Mouse (Mus musculus): ENCODE measurements around the gene Adrb1. TPM values are rescaled to one million over a fixed set of nuclear protein-coding genes. Genes with fewer than 3 reads are reported as not detected.

The Adrb1 gene
- polyA plus RNA-seq, 1 experiment: 0.60 TPM

GRCm38 (mm10) chr19:56679213-56679965 lies 42.6 kb upstream of the Adrb1 start:
- Histone ChIP-seq H3ac (ENCODE audit: control insufficient read depth, insufficient read length) (no peak overlapping the region), H3K4me2 (ENCODE audit: low read depth) (no peak overlapping the region), H3K79me2 (ENCODE audit: control insufficient read depth, insufficient read depth) (no peaks in the 10 kb centered on the region), H3K27me3 (ENCODE audit: control insufficient read depth, insufficient read depth, insufficient read length) (no peaks in the 10 kb centered on the region), H3K36me3 (ENCODE audit: control insufficient read depth, insufficient read depth) (no peaks in the 10 kb centered on the region), H3K4me3 (no peak overlapping the region)
- TF ChIP-seq TCF12 (IDR thresholded peaks at IDR 0.05; ENCODE audit: insufficient read depth, poor library complexity, severe bottlenecking) (no peak), POLR2AphosphoS2 (IDR thresholded peaks at IDR 0.05; ENCODE audit: insufficient read length, low read depth) (no peak), REST (IDR thresholded peaks at IDR 0.05; ENCODE audit: insufficient read depth, insufficient read length) (no peak), POLR2A (IDR thresholded peaks at IDR 0.05; ENCODE audit: insufficient read length, low read depth) (no peak)

GRCm38 (mm10) chr19:56679992-56680391 lies 42.0 kb upstream of the Adrb1 start:
- Histone ChIP-seq H3K36me3 (ENCODE audit: control insufficient read depth, insufficient read depth) (no peaks in the 10 kb centered on the region), H3K27me3 (ENCODE audit: control insufficient read depth, insufficient read depth, insufficient read length) (no peaks in the 10 kb centered on the region), H3K4me3 (no peak overlapping the region), H3ac (ENCODE audit: control insufficient read depth, insufficient read length) (no peak overlapping the region), H3K79me2 (ENCODE audit: control insufficient read depth, insufficient read depth) (no peaks in the 10 kb centered on the region), H3K4me2 (ENCODE audit: low read depth) (no peak overlapping the region)
- no peak for TF ChIP-seq TCF12 (IDR thresholded peaks at IDR 0.05; ENCODE audit: insufficient read depth, poor library complexity, severe bottlenecking)
- TF ChIP-seq CEBPB (IDR thresholded peaks at IDR 0.05; ENCODE audit: insufficient read depth, poor library complexity, severe bottlenecking): no peak
- TF ChIP-seq MAX (IDR thresholded peaks at IDR 0.05; ENCODE audit: low read depth): no peak
- no peak for TF ChIP-seq TCF3 (IDR thresholded peaks at IDR 0.05; ENCODE audit: insufficient read length, low read depth)
- no peak for TF ChIP-seq MYOG (IDR thresholded peaks at IDR 0.05; ENCODE audit: control insufficient read depth in 1 of 3, insufficient read depth in 1 of 3, insufficient read length in 2 of 3, low read depth in 2 of 3)
- no peak for TF ChIP-seq E2F4 (IDR thresholded peaks at IDR 0.05; ENCODE audit: insufficient read depth)
- no peak for TF ChIP-seq REST (IDR thresholded peaks at IDR 0.05; ENCODE audit: insufficient read depth, insufficient read length)
- no peak for TF ChIP-seq SRF (IDR thresholded peaks at IDR 0.05; ENCODE audit: control insufficient read depth, insufficient read length, low read depth)
- no peak for TF ChIP-seq MYOD1 (IDR thresholded peaks at IDR 0.05; ENCODE audit: control insufficient read depth in 1 of 3, insufficient read length in 2 of 3, low read depth in 2 of 3)
- TF ChIP-seq USF1 (IDR thresholded peaks at IDR 0.05; ENCODE audit: low read depth): no peak
- no peak for TF ChIP-seq POLR2A (IDR thresholded peaks at IDR 0.05; ENCODE audit: insufficient read length, low read depth)
- TF ChIP-seq POLR2AphosphoS2 (IDR thresholded peaks at IDR 0.05; ENCODE audit: insufficient read length, low read depth): no peak

GRCm38 (mm10) chr19:56682297-56682696 lies 39.7 kb upstream of the Adrb1 start:
- Histone ChIP-seq H3ac (ENCODE audit: control insufficient read depth, insufficient read length) (no peak overlapping the region), H3K4me3 (no peak overlapping the region), H3K36me3 (ENCODE audit: control insufficient read depth, insufficient read depth) (no peaks in the 10 kb centered on the region), H3K79me2 (ENCODE audit: control insufficient read depth, insufficient read depth) (no peaks in the 10 kb centered on the region), H3K27me3 (ENCODE audit: control insufficient read depth, insufficient read depth, insufficient read length) (no peaks in the 10 kb centered on the region), H3K4me2 (ENCODE audit: low read depth) (no peak overlapping the region)
- no peak for TF ChIP-seq MYOD1 (IDR thresholded peaks at IDR 0.05; ENCODE audit: control insufficient read depth in 1 of 3, insufficient read length in 2 of 3, low read depth in 2 of 3)

GRCm38 (mm10) chr19:56682843-56683242 lies 39.2 kb upstream of the Adrb1 start:
- H3K27me3 ChIP-seq (ENCODE audit: control insufficient read depth, insufficient read depth, insufficient read length): no peaks in the 10 kb centered on the region
- TF ChIP-seq USF1 (IDR thresholded peaks at IDR 0.05; ENCODE audit: low read depth) (no peak), POLR2A (IDR thresholded peaks at IDR 0.05; ENCODE audit: insufficient read length, low read depth) (no peak), TCF3 (IDR thresholded peaks at IDR 0.05; ENCODE audit: insufficient read length, low read depth) (no peak), E2F4 (IDR thresholded peaks at IDR 0.05; ENCODE audit: insufficient read depth) (no peak), SRF (IDR thresholded peaks at IDR 0.05; ENCODE audit: control insufficient read depth, insufficient read length, low read depth) (no peak), MAX (IDR thresholded peaks at IDR 0.05; ENCODE audit: low read depth) (no peak), REST (IDR thresholded peaks at IDR 0.05; ENCODE audit: insufficient read depth, insufficient read length) (no peak)

GRCm38 (mm10) chr19:56685515-56685914 lies 36.5 kb upstream of the Adrb1 start:
- Histone ChIP-seq H3K4me3 (no peak overlapping the region), H3K4me2 (ENCODE audit: low read depth) (no peak overlapping the region), H3K27me3 (ENCODE audit: control insufficient read depth, insufficient read depth, insufficient read length) (no peaks in the 10 kb centered on the region), H3ac (ENCODE audit: control insufficient read depth, insufficient read length) (no peak overlapping the region), H3K79me2 (ENCODE audit: control insufficient read depth, insufficient read depth) (no peaks in the 10 kb centered on the region), H3K36me3 (ENCODE audit: control insufficient read depth, insufficient read depth) (no peaks in the 10 kb centered on the region)
- no peak for TF ChIP-seq E2F4 (IDR thresholded peaks at IDR 0.05; ENCODE audit: insufficient read depth)

More at GRCm38 (mm10) chr19:56682843-56683242, 39.2 kb upstream of the Adrb1 start:
- Histone ChIP-seq H3K4me2 (ENCODE audit: low read depth) (peak overlapping the region; percentile 27), H3K4me3 (no peak overlapping the region), H3K36me3 (ENCODE audit: control insufficient read depth, insufficient read depth) (no peaks in the 10 kb centered on the region), H3K79me2 (ENCODE audit: control insufficient read depth, insufficient read depth) (no peaks in the 10 kb centered on the region), H3ac (ENCODE audit: control insufficient read depth, insufficient read length) (no peak overlapping the region)

GRCm38 (mm10) chr19:56686218-56686617 lies 35.8 kb upstream of the Adrb1 start:
- no peak overlapping the region for H3K4me2 ChIP-seq (ENCODE audit: low read depth)
- no peak for TF ChIP-seq MYOD1 (IDR thresholded peaks at IDR 0.05; ENCODE audit: control insufficient read depth in 1 of 3, insufficient read length in 2 of 3, low read depth in 2 of 3)
- TF ChIP-seq POLR2A (IDR thresholded peaks at IDR 0.05; ENCODE audit: insufficient read length, low read depth): no peak
- no peak for TF ChIP-seq POLR2AphosphoS2 (IDR thresholded peaks at IDR 0.05; ENCODE audit: insufficient read length, low read depth)
- TF ChIP-seq TCF12 (IDR thresholded peaks at IDR 0.05; ENCODE audit: insufficient read depth, poor library complexity, severe bottlenecking): no peak
- TF ChIP-seq SRF (IDR thresholded peaks at IDR 0.05; ENCODE audit: control insufficient read depth, insufficient read length, low read depth): no peak
- no peak for TF ChIP-seq MAX (IDR thresholded peaks at IDR 0.05; ENCODE audit: low read depth)
- TF ChIP-seq E2F4 (IDR thresholded peaks at IDR 0.05; ENCODE audit: insufficient read depth): no peak
- TF ChIP-seq USF1 (IDR thresholded peaks at IDR 0.05; ENCODE audit: low read depth): no peak
- no peak for TF ChIP-seq CEBPB (IDR thresholded peaks at IDR 0.05; ENCODE audit: insufficient read depth, poor library complexity, severe bottlenecking)
- TF ChIP-seq TCF3 (IDR thresholded peaks at IDR 0.05; ENCODE audit: insufficient read length, low read depth): no peak
- no peak for TF ChIP-seq MYOG (IDR thresholded peaks at IDR 0.05; ENCODE audit: control insufficient read depth in 1 of 3, insufficient read depth in 1 of 3, insufficient read length in 2 of 3, low read depth in 2 of 3)
- no peak for TF ChIP-seq REST (IDR thresholded peaks at IDR 0.05; ENCODE audit: insufficient read depth, insufficient read length)
- H3ac ChIP-seq (ENCODE audit: control insufficient read depth, insufficient read length): no peak overlapping the region

More at GRCm38 (mm10) chr19:56686218-56686617, 35.8 kb upstream of the Adrb1 start:
- Histone ChIP-seq H3K4me3 (no peak overlapping the region), H3K27me3 (ENCODE audit: control insufficient read depth, insufficient read depth, insufficient read length) (no peaks in the 10 kb centered on the region), H3K79me2 (ENCODE audit: control insufficient read depth, insufficient read depth) (no peaks in the 10 kb centered on the region), H3K36me3 (ENCODE audit: control insufficient read depth, insufficient read depth) (no peaks in the 10 kb centered on the region)

All from myocyte (in vitro differentiated cells).